Mouse (Mus musculus): ENCODE data around the gene Dennd5b.

Gene Dennd5b

DNA sequence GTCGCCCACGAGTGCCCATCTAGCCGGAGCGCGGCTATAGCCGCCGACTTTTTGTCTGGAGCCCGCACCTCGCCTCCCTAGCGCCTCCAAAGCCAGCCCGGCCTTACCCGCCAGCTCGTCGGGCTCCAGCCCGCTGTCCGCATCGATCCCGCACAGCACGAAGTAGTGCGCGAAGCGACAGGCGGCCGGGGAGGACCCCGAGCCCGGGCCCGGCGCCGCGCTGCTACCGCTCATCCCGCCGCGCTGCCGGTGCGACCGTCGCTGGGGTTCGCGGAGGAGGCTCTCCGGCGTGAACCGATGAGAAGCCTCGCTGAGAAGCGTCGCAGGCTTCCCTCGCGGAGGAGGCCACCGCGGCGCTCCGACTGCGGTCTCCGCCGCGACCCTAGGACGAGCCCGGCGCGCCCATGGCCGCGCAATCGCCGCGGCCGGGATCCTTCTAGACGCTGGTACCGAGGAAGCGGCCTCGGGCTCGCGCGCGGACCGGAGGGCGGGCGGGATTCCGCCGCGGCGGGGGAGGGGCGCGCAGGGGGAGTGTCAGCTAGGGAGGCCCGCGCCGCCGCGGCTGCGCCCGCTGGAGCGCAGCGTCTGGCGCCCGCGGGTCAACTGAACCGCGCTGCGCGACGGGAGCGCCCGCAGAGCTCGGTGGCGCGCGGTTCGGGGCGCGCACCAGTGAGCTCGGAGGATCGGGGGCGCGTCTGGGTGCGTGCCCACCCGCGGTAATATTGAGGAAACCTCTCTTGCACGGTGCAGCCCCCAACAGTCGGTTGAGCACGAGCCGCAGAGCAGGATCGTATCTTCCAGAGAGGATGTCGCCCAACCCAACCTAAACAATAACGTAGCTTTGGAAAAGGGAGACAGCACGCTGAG is at the start of gene Dennd5b:
TSS of gene Dennd5b (minus strand) at position 605 of the 867 bp plus-strand sequence.
- in situ Hi-C loops (cut with MboI; ENCODE audit: low sequenced_read_pairs) = no loop called here

DNA sequence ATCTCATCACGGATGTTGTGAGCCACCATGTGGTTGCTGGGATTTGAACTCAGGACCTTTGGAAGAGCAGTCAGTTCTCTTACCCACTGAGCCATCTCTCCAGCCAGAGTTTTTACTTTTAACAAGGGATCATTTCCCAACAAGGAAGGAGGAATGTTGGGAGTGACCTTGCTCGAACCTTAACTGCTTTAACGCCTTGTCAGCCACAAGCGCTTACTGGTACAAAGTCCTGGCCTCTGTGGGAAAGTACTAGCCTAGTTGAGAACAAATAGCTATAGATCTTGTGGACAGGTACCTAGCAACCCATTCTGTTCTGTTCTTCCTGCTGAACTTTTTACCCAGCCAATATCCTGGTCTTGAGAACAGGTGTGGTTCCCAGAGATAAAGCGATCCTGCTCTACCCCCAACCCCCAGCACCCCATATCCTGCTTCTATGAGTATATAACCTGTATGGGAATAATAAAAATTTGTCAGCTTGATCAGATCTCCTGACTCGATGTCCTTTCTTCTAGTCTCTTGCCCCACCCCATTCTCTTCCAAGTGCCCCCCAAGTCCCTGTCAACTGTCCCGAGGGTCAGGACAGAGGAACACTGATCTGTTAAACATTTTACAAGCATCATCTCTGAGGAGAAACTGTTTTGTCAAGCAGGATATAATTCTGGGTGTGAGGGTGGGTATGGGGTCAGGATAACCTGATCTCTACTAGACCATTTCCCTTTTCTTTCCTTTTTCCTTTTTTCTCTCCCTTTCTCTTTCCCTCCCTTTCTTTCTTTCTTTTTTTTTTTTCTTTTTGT is 47.2 kb upstream of the Dennd5b start:
- in situ Hi-C loops (cut with MboI; ENCODE audit: low sequenced_read_pairs) = no loop called here

DNA sequence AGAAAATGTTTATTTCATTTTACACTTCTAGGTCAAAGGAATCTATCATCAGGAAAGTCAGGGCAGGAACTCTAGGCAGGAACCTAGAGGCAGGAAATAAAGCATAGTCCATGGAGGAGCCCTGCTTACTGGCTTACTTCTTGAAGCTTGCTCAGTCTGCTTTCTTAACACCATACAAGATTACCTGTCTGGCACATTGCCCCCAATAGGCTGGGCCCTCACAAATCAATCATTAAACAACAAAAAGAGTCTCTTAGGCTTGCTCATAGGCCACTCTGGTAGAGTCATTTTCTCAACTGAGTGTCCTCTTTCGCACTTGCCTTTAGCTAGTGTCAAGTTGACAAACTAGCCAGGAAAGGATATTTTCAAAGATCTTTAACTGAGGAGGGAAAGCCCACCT is 43.7 kb upstream of the Dennd5b start:
- in situ Hi-C loops (cut with MboI; ENCODE audit: low sequenced_read_pairs) = no loop called here

DNA sequence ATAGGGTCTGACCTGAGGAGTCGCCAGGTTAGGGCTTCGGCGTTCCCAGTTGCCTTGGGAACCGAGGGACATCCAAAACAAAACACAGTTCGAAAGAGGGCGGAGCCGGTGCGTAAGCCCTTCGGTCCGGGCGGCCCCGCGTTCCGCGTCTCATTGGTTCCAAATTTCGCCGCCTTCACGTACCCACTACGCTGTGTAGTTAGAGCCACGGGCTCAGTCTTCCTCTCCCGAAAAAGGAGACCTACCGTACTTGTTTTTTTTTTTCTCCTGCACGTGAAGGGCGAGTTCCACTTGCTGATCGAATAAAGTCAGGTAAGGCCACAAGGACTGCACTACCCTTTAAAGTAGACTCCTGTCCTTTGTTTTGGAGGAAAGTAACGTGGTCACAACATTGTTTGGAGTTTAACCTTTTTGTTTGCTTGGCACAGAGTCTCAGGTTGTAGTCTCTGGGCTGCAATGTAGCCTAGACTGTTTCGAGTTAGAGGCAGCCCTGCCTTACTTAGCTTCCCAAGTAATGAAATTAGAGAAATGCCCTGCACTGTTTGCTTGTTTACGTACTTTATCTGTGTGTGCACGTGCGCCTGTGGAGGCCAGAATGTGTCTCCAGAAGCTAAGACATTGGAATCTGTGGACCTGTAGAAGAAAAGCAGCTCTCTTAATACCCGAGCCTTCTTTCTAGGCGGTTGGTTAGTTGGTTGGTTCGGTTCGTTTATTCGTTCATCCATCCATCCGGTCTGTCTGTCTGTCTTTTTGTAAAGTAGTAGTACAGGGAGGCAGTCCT is 40.1 kb upstream of the Dennd5b start:
- in situ Hi-C loops (cut with MboI; ENCODE audit: low sequenced_read_pairs) = no loop called here

DNA sequence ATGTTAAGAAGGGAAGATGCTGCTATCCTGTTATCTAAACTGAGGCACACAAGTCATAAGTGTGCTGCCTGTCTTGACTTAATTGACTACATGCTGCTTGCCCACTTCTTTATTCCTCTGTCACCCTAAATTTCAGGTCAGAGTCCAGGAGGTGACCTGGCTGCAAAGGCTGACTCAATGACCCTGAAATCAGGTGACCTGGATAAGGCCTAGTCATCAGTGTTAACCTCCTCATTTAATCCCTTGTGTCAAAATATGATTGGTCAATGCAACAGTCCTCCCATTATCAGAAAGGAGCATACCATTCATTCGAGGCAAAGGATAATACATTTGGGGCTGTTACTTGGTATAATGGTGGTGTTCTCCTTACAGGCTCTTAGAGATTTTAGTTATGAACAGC is 38.0 kb upstream of the Dennd5b start, which contains the start of gene Etfbkmt:
TSS of gene Etfbkmt (plus strand) at position 379 of the 400 bp plus-strand sequence.
- in situ Hi-C loops (cut with MboI; ENCODE audit: low sequenced_read_pairs) = no loop called here

DNA sequence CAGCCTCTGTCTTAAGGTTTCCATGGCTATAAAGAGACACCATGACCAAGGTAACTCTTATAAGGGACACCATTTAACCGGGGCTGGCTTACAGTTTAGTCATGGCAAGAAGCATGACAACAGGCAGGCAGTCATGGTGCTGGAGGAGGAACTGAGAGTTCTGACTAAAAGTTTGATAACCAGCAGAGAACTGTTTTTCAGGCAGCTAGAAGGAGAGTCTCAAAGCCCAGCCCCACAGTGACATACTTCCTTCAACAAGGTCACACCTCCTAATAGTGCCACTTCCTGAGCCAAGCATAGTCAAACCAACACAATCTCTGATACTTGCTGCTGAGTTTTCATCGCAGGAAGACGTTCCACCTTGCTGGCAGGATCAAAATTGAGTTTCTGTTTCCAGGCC is 37.5 kb upstream of the Dennd5b start:
- in situ Hi-C loops (cut with MboI; ENCODE audit: low sequenced_read_pairs) = no loop called here

DNA sequence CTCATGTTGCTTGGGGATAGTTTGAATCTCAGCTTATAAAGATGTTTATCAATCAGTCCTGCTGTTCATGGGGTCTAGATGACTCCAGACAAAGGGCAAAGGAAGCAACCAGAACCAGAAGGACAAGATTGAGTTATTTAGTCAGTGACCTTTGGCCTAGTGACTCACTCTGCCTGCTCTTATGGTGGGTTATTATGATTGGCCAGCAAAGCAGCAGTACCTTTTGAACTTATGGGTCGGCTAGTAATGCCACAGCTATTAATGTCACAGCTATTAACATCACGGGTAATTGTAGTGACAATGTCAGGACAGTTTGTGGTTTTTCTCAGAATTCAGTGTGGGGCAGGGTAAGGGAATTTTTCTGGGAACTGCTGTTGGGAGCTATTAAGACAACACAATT is 36.5 kb upstream of the Dennd5b start:
- in situ Hi-C loops (cut with MboI; ENCODE audit: low sequenced_read_pairs) = no loop called here

DNA sequence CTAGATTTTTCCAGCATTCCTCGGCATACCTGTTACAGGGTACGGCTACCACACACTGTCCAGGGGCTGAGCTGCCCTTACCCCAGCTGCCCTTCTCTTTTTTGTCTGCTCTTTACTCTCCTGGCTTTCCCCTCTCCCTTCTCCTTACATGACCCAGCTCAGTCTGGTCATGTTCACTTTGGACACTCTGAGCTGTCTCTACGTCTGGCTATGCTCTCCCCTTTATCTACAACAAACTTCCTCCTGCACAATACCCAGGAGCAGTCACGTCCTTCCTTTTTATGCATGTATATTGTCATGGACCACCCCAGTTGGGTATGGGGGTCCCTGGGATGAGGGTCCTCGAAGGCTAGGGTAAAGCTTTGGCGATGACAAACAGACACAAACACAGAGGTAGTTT is 34.2 kb upstream of the Dennd5b start:
- in situ Hi-C loops (cut with MboI; ENCODE audit: low sequenced_read_pairs) = no loop called here

DNA sequence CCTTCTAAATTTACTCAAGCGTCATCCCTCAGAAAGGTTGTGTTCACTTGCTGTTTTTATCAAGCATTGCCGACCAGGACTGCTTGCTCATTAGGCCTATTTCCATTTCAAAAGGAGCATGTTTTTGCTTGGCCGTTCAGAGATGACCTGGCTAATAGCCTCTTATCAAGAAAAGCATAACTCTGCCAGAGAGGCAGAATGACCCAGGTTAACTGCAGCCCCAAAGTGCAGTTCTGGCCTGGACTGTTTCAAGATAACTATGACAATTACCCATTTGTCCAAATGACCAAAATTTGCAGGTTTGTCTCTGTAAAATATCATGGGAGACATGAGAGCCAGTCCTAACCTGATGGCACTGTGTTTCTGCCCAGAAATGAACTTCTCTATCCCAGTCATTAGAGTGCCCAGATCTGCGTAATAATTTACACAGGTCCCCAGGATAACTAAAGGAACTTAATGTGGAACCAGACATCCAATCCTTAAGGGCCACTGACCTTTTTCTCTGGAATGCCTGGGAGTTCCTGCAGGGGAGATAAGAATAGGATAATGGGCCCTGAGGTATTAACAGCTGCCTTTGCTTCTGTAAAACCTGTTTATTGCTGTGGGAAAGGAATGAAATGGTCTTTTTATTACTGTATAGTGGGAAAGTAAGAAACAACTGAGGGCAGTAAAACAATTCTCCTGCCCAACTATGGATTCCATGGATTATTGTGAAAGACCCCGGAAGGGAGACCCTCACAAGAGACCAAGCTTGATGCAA is 33.1 kb upstream of the Dennd5b start:
- in situ Hi-C loops (cut with MboI; ENCODE audit: low sequenced_read_pairs) = no loop called here

DNA sequence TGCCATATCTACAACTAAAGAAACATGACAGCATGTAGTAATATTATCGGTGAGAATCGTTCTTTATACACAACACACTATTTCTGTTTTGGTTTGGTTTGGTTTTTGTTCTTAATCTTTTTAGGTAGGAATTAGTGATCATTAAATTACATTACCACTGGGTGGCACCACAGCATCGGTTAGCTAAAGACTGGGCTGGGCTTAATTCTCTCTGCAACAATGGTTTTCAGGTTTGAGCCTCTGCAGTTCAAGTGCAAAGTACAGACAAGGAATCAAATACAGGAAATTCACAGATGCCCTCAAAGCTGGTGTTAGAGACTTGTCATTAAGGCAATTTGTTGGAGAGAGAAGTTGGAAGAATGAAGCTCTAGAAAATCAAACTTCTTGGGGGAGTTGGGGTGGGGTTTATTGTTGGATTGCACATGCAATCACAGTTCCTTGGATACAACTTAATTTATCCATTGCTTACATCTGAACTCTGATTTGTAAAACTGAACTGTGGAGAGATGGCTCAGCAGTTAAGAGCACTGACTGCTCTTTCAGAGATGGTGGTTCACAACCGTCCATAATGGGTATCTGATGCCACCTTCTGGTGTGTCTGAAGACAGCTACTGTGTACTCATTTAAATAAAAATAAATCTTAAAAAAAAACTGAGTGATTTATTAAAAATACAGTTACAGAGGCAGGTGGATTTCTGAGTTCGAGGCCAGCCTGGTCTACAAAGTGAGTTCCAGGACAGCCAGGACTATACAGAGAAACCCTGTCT is 31.0 kb upstream of the Dennd5b start:
- in situ Hi-C loops (cut with MboI; ENCODE audit: low sequenced_read_pairs) = no loop called here

DNA sequence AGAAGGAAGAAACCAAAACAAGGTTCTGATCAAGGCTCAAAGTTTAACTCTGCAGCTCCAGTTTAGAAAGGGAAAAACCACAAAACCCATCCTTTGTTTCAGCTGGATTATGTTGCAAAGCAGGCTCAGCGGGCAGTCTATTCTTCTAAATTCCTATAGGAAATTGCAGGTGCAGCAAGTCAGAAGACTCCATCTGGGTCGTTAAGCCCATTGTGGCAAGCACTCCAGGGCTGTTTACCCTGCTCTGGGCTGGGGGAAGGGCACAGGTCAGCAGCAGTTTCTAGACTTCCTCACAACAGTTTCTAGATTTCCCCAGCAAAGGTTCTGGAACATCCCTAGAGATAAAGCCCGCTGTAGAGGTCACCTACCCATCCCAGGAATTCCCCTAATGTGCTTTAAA is 29.6 kb upstream of the Dennd5b start:
- in situ Hi-C loops (cut with MboI; ENCODE audit: low sequenced_read_pairs) = no loop called here

DNA sequence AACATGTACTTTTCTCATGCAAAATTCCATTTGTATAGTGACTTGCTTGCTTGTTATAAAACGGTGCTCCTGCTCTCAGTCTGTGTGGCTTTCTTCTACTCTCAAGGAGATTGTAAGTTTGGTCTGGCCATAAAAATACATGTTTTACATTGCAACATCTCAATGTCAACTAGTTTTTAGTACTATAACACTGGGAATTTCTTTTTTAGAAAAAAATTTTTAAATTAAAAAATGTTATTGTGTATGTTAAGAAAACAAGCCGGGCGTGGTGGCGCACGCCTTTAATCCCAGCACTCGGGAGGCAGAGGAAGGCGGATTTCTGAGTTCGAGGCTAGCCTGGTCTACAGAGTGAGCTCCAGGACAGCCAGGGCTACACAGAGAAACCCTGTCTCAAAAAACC is 28.4 kb upstream of the Dennd5b start, which contains the start of gene Gm10203:
TSS of gene Gm10203 (plus strand) at position 301 of the 400 bp plus-strand sequence.
- in situ Hi-C loops (cut with MboI; ENCODE audit: low sequenced_read_pairs) = loop anchor here (5.0 kb wide), 1 partner anchor 247 kb away; no protein-coding TSS in a partner anchor

DNA sequence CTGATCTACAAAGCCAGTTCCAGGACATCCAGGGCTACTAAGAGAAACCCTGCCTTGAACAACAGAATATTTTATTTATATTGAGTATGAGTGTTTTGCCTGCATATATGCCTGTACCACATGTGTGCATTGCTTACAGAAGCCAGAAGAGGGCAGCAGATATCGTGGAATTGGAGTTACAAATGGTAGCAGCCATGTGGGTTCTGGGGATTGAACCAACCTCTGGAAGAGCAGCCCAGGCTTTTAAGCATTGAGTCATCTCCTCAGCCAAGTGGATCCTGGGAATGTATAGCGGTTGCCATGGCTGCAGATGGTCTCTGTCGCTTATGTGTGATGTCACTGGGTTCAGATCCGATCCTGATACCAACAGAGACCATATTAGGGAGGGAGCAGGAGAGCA is 25.2 kb upstream of the Dennd5b start:
- in situ Hi-C loops (cut with MboI; ENCODE audit: low sequenced_read_pairs) = loop anchor here (5.0 kb wide), 1 partner anchor 251 kb away; no protein-coding TSS in a partner anchor

DNA sequence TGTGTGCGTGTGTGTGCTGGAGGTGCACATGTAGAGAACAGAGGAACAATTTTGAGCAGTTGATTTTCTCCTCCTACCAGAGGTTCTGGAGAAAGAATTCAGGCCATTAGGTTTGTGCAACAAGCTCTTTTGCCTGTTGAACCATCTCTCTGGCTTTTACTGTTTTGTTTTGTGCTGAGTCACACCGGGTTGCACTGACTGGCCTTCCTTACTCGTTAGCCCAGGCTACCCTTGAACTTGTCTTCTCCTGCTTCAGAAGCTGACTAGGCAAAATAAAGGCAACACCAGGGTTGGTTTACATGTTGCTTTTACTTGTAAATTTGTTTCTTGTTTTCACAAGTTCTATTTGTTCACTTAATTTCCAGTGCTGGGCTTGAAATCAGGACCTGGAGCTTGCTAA is 21.6 kb upstream of the Dennd5b start:
- in situ Hi-C loops (cut with MboI; ENCODE audit: low sequenced_read_pairs) = no loop called here

DNA sequence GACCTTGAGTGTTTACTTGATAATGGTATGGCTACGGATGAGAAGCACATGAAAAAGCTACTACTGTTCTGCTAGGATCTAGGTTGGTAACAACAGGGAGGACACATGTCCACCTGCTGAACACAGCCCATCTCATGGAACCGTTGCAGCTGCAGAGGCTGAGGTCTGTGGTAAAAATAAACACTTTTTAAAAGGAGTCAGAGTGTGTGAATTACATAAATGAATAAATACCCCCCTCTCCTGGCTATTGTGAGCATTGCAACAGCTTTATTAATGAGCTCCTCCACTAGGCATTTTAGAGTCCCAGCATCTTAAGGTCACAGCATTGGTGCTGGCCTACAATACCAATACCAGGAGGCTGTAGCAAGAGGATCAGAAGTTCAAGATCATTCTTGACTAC is 18.4 kb upstream of the Dennd5b start:
- in situ Hi-C loops (cut with MboI; ENCODE audit: low sequenced_read_pairs) = loop anchor here (5.0 to 10.0 kb wide), 2 partner anchors 55 to 108 kb away; no protein-coding TSS in a partner anchor

DNA sequence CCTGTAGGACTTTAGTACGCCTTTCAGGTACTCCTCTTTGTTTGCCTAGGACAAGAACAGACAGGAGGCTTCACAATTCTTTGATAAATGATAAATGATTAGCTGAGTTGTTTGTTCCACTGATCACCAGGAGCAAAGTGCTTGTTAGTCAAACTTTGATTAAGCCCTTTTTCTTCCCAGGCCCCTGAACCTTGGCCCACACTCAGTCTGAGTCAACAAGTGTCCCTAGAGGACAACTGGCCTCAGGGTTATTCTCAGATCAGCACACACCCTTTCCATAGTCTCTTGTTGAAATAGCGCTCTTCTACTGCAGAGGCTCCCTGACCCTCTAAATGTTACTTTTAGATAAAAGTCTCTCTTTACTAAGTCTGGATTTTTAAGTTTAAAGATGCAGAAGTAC is 17.5 kb upstream of the Dennd5b start:
- in situ Hi-C loops (cut with MboI; ENCODE audit: low sequenced_read_pairs) = loop anchor here (5.0 to 10.0 kb wide), 2 partner anchors 54 to 107 kb away; no protein-coding TSS in a partner anchor

DNA sequence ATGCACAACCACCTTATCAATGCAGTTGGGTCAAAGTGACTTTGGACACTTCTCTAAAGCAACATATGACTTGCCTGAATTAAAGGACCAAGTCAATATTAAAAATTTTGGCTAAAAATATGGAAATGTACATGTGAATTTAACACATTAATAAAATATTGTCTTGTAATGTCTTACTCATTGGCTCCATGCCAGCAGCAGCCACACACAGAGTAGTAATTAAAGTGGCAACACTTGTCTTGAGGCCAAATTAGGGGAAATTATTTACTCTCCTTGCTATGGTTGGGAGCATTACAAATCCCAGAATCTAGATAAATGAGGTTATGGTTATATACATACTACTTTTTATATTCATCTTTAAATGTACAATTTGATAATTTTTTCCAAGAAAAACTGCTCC is 15.5 kb upstream of the Dennd5b start:
- in situ Hi-C loops (cut with MboI; ENCODE audit: low sequenced_read_pairs) = loop anchor here (5.0 to 10.0 kb wide), 2 partner anchors 52 to 105 kb away; no protein-coding TSS in a partner anchor

DNA sequence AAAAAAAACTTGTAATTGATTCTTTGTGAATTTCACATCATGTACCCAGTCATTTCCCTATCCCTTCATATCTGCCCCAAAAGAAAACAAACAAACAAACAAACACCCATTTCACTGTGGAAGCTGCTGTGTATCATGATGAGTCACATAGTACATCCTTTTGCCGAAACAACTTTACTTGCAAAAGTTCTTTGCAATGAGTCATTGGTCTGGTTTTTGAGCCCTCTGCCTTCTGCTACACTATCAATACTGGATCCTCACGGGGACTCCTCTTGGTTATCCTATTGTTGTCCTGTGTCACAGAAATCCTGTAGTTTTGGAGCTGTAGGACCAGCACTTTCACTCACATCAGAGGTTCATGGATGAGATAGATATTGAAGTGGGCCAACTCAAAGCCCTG is 7.4 kb upstream of the Dennd5b start:
- in situ Hi-C loops (cut with MboI; ENCODE audit: low sequenced_read_pairs) = no loop called here

DNA sequence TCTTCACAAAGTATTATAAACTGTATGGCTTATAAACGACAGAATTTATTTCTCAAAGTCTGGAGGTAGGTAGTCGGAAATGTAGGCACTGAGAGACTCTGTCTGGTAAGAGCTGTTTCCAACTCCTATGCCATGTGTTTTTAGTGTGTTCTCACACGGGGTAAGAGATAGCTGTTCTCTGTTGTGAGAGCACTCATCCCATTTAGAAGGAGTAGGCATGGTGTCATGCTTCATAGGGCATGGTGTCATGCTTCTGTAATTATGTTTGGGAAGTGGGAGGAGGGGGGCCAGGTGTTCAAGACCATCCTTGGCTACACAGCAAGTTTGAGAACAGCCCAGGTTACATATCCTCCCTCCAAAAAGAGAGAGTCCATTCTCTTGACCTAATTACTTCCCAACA is 6.1 kb upstream of the Dennd5b start:
- in situ Hi-C loops (cut with MboI; ENCODE audit: low sequenced_read_pairs) = no loop called here
